Mouse (Mus musculus) spleen, embryonic (tissue): ENCODE results near the gene Slc46a2.

Experiments
- CTCF ChIA-PET: fragments of 350-600 bp; sonication (Branson Sonifier 250); formaldehyde crosslinking; loops from one replicate; lab custom pipeline; 2022; lab: Charles Lee

Gene Slc46a2

DNA sequence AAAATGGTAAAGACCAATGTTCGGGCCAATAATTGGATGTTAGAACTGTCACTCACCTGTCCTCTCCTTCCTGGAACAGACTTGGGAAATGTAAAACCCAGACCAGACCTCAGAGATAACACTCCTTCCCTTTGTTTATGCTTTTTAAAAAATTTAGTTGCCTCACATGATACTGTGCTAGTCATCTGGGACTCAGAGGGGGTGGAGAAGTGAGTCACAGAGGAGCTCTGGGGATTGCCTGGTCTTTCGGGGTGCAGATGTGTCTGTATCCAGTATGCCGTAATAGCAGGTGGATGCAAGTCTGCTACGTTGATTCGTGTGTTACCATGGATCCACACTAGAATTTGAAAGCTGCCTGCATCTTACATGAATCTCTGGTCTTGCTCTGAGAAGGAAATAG, 22.1 kb downstream of the Slc46a2 start:
- CTCF ChIA-PET: no interaction called here

- CTCF ChIA-PET: interaction anchor here (0.6 kb wide), 1 partner anchor 35 kb away, joined by 20 read pairs; no protein-coding TSS in a partner anchor
Measured at GRCm38 (mm10) chr4:59891723-59892416, 23.0 kb downstream of the Slc46a2 start.

GRCm38 (mm10) chr4:59890086-59890600, 24.7 kb downstream of the Slc46a2 start:
- CTCF ChIA-PET: no interaction called here

DNA sequence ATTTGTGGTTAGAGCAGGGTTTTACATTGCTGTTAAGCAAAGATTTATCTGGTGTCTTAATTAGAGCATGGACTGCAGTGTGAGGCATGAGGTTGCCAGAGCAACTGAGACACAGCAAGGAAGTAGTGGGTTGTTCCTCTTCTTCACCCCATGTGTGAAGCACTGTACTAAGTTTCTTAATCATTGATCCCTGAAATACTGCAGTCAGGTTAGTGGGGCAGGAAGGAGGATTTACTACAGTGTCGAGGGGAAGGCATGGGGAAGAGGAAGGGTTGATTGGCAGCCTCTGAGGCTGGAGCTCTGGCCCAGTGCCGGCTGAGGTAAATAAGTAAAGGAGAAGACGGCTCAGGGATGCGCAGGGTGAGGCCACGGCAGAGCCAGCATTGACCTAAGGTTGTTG, 26.8 kb downstream of the Slc46a2 start:
- CTCF ChIA-PET: no interaction called here

- CTCF ChIA-PET: no interaction called here
Measured at GRCm38 (mm10) chr4:59887011-59887410, 27.8 kb downstream of the Slc46a2 start.

GRCm38 (mm10) chr4:59886281-59886680, 28.6 kb downstream of the Slc46a2 start:
- CTCF ChIA-PET: no interaction called here

DNA sequence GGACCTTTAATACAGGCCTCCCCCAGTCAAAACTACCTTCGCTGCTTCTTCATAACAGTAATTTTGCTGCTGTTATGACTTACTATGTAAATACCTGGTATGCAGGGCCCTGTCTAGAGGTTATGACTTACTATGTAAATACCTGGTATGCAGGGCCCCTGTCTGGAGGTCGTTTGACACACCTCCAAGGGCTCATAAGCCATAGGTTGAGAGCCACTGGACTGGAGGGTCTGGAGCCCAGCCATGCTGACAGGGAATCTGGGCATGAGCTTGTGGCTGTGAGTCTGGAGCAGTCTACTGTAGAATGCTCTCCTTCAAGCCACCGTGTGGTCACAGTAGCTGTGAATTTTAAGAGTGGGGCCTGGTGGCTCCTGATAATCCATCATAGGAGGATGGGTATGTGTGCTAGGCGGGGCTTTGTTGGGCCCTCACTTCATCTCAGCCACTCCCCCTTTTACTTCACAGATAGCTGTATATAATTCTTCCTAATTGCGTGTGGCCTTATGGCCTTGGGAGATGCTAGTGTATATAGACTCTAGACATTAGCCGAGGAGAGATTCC, 30.6 kb downstream of the Slc46a2 start:
- CTCF ChIA-PET: no interaction called here

DNA sequence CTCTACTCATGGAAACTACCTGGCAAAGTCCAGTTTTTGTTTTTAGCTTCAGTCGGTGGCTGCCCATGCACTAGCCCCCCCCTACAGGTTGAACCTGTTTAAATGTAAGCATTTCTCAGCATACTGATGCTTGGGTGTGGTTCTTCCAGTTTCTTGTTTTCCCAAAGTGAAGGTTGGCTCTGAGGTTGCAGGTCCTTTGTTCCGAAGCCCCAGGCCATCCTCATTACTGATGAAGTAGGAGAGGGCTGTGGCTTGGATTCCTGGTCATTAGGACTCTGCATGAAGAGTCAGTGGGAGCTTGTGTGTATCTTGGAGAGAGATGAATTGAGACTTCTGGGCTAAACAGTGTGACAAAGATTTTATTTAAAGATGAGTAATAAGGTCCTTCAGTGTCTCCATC, 33.6 kb downstream of the Slc46a2 start:
- CTCF ChIA-PET: interaction anchor here (0.6 kb wide), 1 partner anchor 23 kb away, joined by 6 read pairs; no protein-coding TSS in a partner anchor

DNA sequence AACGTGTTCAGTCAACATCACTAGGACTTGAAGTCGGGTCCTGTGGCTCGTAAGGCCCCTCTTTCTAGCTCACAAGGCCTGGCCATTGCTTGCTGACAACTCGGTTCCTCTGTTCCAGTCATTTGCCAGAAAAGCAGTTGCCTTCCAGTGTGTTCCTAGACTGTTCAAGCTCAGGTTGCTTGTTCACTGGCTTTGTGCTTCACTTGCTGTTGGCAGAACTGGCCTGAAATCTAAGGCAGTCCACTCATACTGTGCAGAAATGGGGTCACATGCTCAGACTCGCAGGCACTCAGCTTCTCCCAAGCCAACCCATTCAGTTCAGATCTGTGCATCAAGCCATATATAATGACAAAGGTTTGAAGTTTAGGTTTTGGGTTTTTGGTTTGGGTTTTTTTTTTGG, 34.1 kb downstream of the Slc46a2 start:
- CTCF ChIA-PET: interaction anchor here (0.5 to 0.6 kb wide), 2 partner anchors 23 to 1015 kb away, joined by 3 to 6 read pairs; no protein-coding TSS in a partner anchor

DNA sequence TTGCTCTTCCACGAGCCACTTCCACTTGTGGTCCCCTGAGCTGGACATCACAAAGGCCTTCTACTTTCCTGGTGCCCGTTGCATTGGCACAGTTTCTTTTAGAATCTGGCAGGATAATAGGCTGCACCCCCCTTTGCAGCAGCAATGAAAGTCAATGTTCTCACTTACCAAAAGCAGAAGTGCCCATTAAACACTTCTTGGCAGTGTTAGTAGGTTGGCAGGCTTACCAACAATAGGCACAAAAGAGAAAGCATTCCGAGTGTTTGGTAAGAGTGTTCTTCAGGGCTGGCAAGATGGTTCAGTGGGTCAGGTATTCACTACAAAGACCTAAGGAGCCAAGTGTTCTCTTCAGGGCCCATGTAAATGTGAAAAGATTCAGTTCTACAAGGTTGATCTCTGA, 35.4 kb downstream of the Slc46a2 start:
- CTCF ChIA-PET: interaction anchor here (0.7 kb wide), 1 partner anchor 555 kb away, joined by 3 read pairs; no protein-coding TSS in a partner anchor

- CTCF ChIA-PET: no interaction called here
Measured at GRCm38 (mm10) chr4:59878595-59878994, 36.3 kb downstream of the Slc46a2 start.

- CTCF ChIA-PET: no interaction called here
Measured at GRCm38 (mm10) chr4:59877025-59877424, 37.8 kb downstream of the Slc46a2 start.

DNA sequence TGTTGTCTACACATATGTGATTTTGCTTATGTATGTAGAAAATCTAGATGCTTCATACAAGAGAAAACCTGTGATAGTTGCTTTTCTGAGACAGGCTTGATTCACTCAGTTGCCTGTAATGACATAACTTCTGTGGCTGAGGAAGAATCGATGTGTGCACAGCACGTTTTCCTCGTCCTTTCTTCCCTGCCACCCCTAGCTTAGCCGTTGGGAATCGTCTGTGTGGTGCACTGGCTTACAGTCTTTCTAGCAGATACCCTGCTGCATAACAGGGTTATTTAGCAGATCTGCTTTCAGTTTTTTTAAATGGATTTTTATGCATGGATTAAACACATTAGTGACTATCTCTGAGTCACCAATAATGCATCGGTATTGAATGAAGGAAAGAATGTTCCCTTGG, 38.3 kb downstream of the Slc46a2 start:
- CTCF ChIA-PET: interaction anchor here (1.0 kb wide), 1 partner anchor 10 kb away, joined by 9 read pairs; no protein-coding TSS in a partner anchor

GRCm38 (mm10) chr4:59873830-59874229, 41.0 kb downstream of the Slc46a2 start:
- CTCF ChIA-PET: no interaction called here

DNA sequence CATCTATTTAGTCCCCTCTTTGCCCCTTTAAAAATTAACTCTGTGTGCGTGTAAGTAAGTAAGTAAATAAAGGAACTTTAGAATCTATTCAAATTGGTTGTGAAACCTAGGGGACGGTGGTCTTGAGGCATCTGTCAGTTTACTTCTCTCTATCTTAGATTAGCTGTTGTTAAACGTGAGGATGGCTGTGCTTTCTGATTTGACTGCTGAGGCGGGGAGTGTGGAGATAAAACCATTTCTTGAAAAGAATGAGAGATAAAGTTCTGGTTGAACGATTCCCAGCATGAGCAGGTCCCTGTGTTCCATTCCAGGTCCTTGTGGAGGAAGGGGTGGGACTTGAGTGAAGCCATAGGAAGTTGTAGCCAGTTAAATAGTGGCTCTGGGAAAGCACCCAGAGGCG, 41.6 kb downstream of the Slc46a2 start:
- CTCF ChIA-PET: interaction anchor here (0.7 kb wide), 1 partner anchor 25 kb away, joined by 3 read pairs; no protein-coding TSS in a partner anchor

DNA sequence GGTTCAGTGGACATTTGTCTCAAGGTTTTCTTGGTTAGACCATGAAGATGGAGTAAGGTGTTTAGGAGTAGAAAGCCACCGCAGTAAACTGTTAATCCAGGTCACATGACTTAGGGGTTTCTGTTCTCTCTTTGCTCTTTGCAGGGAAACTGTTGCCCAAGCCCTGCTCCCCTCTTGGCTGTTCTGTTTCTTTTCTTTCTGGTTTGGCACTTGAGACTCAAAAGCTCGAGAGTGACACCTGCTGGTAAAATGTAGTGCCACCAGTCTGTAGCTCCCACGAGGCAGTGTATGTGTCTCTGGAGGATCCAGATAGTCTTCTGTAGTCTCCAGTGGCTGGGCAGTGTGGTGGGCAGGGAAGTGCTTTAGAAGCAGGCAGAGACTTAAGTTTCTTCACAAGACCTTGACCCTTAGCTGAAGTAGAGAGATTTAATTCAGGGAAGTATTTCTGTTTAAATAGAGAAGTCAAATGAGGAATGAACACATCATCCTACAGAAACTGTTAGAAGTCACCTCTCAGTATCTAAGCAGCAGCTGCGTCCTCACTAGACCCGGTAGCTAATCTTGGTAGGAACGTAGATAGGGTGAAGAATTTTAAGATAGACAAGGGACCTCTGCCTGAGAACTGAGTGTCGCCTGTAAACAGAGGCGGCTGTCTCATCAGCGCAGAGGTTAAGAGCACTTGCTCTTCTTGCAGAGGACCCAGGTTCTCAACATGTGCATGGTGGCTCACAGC, 43.8 kb downstream of the Slc46a2 start:
- CTCF ChIA-PET: interaction anchor here (0.6 to 1.6 kb wide), 3 partner anchors 20 to 531 kb away, joined by 4 to 13 read pairs (median 10); no protein-coding TSS in a partner anchor

DNA sequence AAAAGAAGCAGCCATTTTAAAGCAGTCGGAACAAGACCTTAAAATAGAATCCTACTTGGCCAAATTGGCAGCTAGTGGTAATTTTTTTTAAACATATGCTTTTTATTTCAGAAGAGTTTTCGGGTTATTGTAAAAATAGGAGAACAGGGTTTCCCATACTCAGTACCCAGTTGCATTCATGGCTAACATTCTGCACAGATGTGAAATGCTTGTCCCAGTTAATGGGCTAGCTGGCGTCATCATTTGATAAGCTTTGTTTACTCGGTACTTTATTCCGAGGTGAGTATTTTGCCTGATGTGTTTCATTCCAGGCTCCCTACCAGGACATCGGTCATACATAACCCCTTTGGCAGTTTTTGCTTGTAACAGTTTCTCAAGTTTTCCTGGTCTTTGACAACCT, 44.4 kb downstream of the Slc46a2 start:
- CTCF ChIA-PET: interaction anchor here (1.2 to 1.6 kb wide), 2 partner anchors 20 to 84 kb away, joined by 4 to 10 read pairs; no protein-coding TSS in a partner anchor

- CTCF ChIA-PET: no interaction called here
Measured at GRCm38 (mm10) chr4:59869488-59870057, 45.3 kb downstream of the Slc46a2 start.

DNA sequence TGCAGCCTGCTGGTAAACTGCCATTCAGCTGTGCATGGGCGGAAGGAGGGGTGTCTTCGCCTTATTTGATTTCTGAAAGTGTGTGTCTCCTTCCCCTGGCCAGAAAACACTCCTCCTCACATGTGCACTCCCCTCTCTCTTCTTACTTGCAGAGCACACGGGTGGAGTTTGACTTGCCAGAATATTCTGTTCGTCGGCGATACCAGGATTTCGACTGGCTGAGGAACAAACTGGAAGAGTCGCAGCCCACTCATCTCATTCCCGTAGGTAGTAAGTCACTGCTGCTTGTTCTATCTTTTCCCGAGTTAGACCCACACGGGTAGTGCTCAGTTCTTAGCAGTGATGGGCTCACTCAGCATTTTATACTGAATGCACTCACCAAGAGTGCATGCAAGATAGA, 46.8 kb downstream of the Slc46a2 start:
- CTCF ChIA-PET: no interaction called here

- CTCF ChIA-PET: interaction anchor here (0.6 kb wide), 1 partner anchor 256 kb away, joined by 3 read pairs; no protein-coding TSS in a partner anchor
Measured at GRCm38 (mm10) chr4:59863869-59864268, 51.0 kb downstream of the Slc46a2 start.

GRCm38 (mm10) chr4:59862335-59862734, 52.5 kb downstream of the Slc46a2 start:
- CTCF ChIA-PET: interaction anchor here (0.5 kb wide), 1 partner anchor 14 kb away, joined by 3 read pairs; no protein-coding TSS in a partner anchor
